Mouse (Mus musculus) urinary bladder, postnatal 14 days (tissue): ENCODE results near the gene Adamtsl2.
A peak's percentile ranks its signal among the peaks of the same experiment; 100 is the strongest.

ENCODE experiments used
- DNase-seq: peaks from one replicate; pipeline ENCODE4 v3.0.0; 2021; ENCODE audit warnings: low spot score

Adamtsl2 gene

DNA sequence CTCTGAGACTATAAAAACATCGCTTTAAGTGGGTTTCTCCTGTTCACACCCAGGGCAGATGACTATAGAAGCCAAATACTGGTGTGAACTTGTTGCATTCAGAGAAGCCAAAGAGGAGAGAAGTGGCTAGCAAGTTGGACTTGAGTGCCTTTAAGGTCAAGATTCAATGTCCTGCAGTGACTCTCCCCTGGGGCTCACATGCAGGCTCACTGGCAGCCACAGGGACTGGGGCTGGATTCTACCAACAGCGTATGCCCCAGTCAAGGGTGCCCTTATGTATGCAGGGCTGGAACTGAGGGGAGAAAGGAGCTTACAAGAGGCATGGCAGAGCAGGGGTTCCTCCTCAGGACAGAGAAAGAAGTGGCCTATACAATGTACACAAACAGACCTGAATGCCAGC lies 40.6 kb downstream of the Adamtsl2 start:
- DNase-seq = no peak

- DNase-seq = peak; percentile 53
Observed at GRCm38 (mm10) chr2:27120241-27120641, 41.1 kb downstream of the Adamtsl2 start.

GRCm38 (mm10) chr2:27121626-27122355 lies 42.6 kb downstream of the Adamtsl2 start:
- no peak for DNase-seq

DNA sequence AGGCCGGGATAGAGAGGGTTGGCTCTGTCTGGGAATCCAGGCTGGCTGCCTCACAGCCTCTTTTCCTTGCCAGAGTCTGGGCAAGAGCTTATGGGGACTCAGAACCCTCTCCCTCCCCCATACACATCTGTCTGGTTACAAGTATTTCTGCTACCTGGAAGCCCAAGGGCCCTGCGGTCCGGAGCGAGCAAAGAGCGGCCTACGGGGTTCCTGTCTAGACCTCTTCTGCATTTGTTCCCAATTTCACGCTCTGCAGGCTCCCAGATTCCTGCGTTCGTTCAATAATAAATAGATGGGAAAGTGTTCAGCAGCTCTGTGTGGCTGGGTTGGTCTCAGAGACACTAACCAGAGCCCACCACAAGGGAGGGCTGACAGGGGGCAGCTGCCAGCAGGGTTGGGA lies 43.4 kb downstream of the Adamtsl2 start:
- DNase-seq = no peak

GRCm38 (mm10) chr2:27123121-27123520 lies 43.9 kb downstream of the Adamtsl2 start:
- DNase-seq = no peak

DNA sequence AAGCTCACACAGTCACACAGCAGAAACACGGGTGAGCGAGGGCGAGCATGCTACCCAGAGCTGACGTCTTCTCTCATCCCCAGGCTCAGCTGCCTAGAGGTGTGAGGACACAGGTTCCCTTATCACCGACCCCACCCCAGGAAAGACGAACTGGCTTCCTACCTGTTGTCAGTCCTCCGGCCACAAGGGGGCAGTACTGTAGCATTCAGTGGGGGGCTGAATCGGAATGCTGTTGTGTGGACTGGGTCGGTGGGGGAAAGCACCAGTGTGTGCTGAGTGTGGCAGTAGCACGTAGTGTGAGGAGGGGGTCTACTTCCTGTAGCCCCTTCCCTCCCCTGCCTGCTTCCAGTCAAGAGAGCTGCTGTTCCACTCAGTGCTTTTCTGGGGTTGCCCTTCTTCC lies 46.8 kb downstream of the Adamtsl2 start:
- peak; percentile 50 for DNase-seq

DNA sequence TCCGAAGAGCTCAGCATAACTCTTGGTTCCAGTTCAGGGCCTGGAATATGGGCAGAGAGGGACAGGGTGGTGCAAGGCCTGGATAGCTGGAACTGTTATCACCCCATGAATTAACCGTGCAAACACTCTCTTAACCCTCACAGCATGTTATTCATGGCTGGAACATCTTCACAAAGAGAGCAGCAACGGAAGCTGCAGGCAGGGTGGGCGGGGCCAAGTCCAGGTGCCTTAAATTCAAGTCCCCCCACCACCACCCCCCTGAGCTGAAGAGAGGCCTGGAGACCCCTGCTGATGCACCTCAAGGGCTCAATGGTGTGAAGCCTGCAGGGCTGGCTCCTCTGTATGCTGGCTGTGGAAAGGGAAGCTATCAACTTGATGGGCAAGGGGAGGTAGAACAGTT lies 47.3 kb downstream of the Adamtsl2 start:
- DNase-seq = no peak

- no peak for DNase-seq
Observed at GRCm38 (mm10) chr2:27128990-27129389, 49.8 kb downstream of the Adamtsl2 start.

GRCm38 (mm10) chr2:27135935-27136334 lies 56.8 kb downstream of the Adamtsl2 start:
- no peak for DNase-seq

DNA sequence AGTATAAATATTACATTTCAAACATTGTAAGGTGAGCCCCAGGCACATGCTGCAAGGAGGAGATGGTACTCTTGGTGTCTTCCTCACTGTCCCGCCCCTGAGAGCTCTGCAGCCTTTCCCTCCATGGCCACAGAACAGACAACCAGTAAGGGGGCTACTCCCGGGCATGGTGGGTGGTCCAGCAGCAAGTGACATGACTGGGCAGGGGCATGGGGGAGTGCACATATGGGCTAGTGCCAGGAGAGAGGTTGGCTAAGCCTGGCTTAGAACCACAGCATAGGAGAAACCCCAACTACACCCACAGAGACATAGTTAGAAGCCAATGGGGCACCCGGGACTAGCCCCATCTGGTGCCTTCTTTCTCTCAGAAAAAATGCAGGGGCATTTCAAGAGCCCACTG lies 57.2 kb downstream of the Adamtsl2 start:
- no peak for DNase-seq

DNA sequence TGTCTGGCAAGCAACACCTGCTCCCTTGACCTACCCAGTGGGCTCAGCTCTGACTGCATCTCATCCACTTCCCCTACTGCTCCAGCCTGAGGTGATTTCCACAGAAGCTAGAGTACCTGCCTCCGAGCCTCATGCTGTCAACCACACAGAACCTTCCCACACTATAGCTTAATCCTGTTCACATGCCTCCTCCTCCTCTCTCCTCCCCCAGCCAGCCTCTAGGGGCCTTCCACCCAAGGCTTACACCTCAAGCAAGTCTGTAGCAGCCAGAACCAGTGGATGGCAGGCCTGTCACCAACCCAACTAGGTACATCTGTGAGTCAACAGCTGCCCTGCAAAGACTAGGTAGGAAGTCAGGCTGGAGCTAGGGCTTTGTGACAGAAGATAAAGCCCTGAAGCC lies 57.6 kb downstream of the Adamtsl2 start:
- DNase-seq = no peak

- no peak for DNase-seq
Observed at GRCm38 (mm10) chr2:27138356-27138755, 59.2 kb downstream of the Adamtsl2 start.

- peak; percentile 12 for DNase-seq
Observed at GRCm38 (mm10) chr2:27141950-27142693, 62.9 kb downstream of the Adamtsl2 start, which contains the start of gene Fam163b. Gene Fam163b (minus strand): TSS chr2:27142491.

GRCm38 (mm10) chr2:27144957-27145356 lies 65.8 kb downstream of the Adamtsl2 start:
- no peak for DNase-seq

DNA sequence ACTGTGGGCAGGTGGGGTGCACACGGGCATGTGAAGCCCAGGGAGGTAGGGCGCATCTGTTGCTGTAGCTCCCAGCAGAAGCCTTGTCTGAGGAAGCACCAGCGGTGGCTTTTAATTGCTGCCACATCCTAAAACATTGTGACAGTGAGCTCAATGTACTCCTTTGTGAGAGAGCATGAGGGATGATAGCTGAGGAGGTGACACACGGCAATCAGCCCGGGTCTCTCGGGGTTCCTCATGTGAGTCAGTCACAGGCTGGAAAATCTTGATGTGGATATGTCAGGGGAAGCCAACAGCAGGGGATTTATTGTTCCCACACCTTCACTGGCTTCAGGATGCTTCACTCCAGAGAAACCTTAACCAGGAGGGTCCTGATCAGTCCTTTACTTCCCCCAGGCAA lies 67.7 kb downstream of the Adamtsl2 start:
- DNase-seq = no peak

- DNase-seq = no peak
Observed at GRCm38 (mm10) chr2:27149457-27149856, 70.3 kb downstream of the Adamtsl2 start.

- DNase-seq = no peak
Observed at GRCm38 (mm10) chr2:27154466-27155185, 75.4 kb downstream of the Adamtsl2 start.

DNA sequence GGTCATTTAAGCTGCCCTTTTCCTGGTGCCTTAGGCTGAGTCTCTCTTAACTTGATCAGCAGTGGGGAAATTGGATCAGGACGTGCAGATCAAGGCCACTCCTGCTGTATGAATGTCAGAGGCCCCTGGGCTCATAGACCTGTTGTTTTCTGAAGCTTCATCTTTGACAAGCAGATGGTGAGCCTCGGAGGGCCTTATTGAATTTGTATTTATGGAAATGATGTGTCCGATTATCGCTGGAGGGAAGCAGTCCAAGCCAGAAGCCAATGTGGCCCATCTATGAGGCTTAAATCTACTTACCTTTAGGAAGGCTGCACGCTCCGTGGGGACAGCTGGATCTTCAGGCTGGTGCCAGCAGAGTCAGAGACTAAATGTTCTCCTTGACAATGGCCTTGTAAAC lies 77.4 kb downstream of the Adamtsl2 start:
- no peak for DNase-seq
